Mouse (Mus musculus) heart, postnatal 0 days (tissue): Measurements from ENCODE around the gene Tbk1.

ENCODE experiments used
- CTCF ChIP-seq: IDR thresholded peaks from 2 replicates; pipeline ENCODE4 v1.5.1; 2016; ENCODE audit warnings: antibody characterized with exemption, control low read depth, low read depth
- EP300 ChIP-seq: IDR thresholded peaks from 2 replicates; pipeline ENCODE4 v1.6.1; 2016; ENCODE audit warnings: antibody characterized with exemption, low read depth

DNA sequence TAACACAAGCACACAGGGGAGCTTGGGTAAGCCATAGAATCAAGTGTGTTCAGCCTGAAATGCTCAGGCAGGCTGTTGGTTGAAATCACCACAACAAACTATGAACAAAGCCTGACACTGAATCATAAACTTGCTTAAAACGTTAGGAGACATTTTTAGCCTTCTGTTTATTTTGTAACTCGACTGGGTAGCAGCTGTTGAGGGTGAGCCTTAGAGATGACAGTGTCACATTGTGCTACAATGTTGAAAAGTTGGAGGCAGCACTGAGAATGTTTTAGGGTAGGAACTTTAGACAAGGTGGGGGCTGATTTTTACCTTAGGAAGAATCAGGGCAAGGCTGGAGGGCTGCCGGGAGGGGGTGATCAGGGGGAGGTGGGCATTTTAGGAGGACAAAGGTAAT lies 58.1 kb downstream of the Tbk1 start:
- no peak for TF ChIP-seq EP300
- TF ChIP-seq CTCF: no peak
